Mouse (Mus musculus) frontal cortex, postnatal 14 days (tissue): ENCODE measurements at regions not wholly inside any gene's neighbourhood (a gene's known extent, or its start where the extent isn't known, plus 50 kb on each side); places are given as distances from the start of the nearest gene placed in this dataset.
A peak's percentile ranks its signal among the peaks of the same experiment; 100 is the strongest.
"Not testable (repeated sequence)": the region's sequence is repeated elsewhere in the genome, so short reads cannot be mapped to it uniquely, and the experiment has no call there.

ENCODE experiments used
- DNase-seq, 2 experiments: peaks; one replicate each; pipeline ENCODE4 v3.0.0; 2022; ENCODE audit warnings: low spot score in 2 of 2

- DNase-seq, result not testable (repeated sequence)
Measured at GRCm38 (mm10) chr12:18606126-18606525, 91.8 kb downstream of the 5730507C01Rik start.

- peak; percentile 8 to 15 for DNase-seq
Measured at GRCm38 (mm10) chr12:18609835-18610234, 95.5 kb downstream of the 5730507C01Rik start.

- not testable (repeated sequence) for DNase-seq
Measured at GRCm38 (mm10) chr12:18610581-18610980, 96.3 kb downstream of the 5730507C01Rik start.
